Mouse (Mus musculus) testis, adult 2 months (tissue): Measurements from ENCODE around the gene Stk35. TPM values are rescaled to one million over a fixed set of nuclear protein-coding genes. Genes with fewer than 3 reads are reported as not detected.

Experiments used
- H3K27ac ChIP-seq: fragments of 200-500 bp; 2 replicates; pipeline ENCODE4 v1.5.1; 2012; ENCODE audit warnings: low read depth, low read length; ENCODE audit not compliant: control insufficient read depth, insufficient read depth
- H3K27me3 ChIP-seq: fragments of 200-500 bp; 2 replicates; pipeline ENCODE4 v1.6.1; 2012; ENCODE audit warnings: mild to moderate bottlenecking, low read length, moderate library complexity; ENCODE audit not compliant: control insufficient read depth, insufficient read depth
- H3K36me3 ChIP-seq: fragments of 200-500 bp; 2 replicates; pipeline ENCODE4 v1.6.1; 2012; ENCODE audit warnings: mild to moderate bottlenecking, low read length; ENCODE audit not compliant: control insufficient read depth, insufficient read depth
- H3K4me1 ChIP-seq: fragments of 200-500 bp; 2 replicates; pipeline ENCODE4 v1.6.1; 2012; ENCODE audit warnings: low read length; ENCODE audit not compliant: control insufficient read depth, insufficient read depth
- H3K4me3 ChIP-seq: fragments of 200-500 bp; 2 replicates; pipeline ENCODE4 v1.5.1; 2012; ENCODE audit warnings: low read depth, mild to moderate bottlenecking, low read length, moderate library complexity, mixed read lengths; ENCODE audit not compliant: control insufficient read depth
- CTCF ChIP-seq: fragments of 200-500 bp; IDR thresholded peaks from 2 replicates; pipeline ENCODE4 v1.5.1; 2012; ENCODE audit warnings: low read depth, mild to moderate bottlenecking, inconsistent platforms, low read length, moderate library complexity; ENCODE audit not compliant: control insufficient read depth, insufficient read depth, insufficient replicate concordance
- POLR2A ChIP-seq: fragments of 200-500 bp; IDR thresholded peaks from 2 replicates; pipeline ENCODE4 v1.6.1; 2012; ENCODE audit warnings: low read depth, mild to moderate bottlenecking, inconsistent platforms, low read length, moderate library complexity; ENCODE audit not compliant: control insufficient read depth
- polyA plus RNA-seq: library from polyadenylated mRNA; depleted of rRNA; stranded (reverse); fragments of >200 nt; gene quantifications from 2 replicates; pipeline ENCODE4 v1.2.3, GENCODE M21; 2012; rRNA removed

The Stk35 gene
- polyA plus RNA-seq, 1 experiment, result 130 TPM

DNA sequence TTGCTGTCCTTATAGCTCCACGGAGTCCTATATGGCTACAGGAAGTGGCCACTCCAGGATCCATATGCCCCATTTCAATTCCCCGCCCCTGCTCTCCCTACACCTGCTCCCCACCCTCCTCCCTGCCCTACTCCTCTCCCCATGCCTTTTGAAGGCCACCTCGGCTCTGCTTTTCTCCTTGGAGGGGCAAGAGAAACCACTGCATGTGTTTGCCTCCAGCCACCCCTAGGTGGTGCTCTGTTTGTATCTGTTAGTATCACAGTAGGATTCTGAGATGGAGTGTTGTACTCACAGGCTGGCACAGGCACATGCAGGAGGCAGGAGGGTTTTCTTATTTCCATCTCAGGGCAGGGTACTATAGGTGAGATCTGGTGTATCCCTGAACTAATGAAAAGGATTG, 79.5 kb downstream of the Stk35 start:
- TF ChIP-seq CTCF, result peak; percentile 36; the same call in 1 of the 2 replicates
- TF ChIP-seq POLR2A, result no peak

DNA sequence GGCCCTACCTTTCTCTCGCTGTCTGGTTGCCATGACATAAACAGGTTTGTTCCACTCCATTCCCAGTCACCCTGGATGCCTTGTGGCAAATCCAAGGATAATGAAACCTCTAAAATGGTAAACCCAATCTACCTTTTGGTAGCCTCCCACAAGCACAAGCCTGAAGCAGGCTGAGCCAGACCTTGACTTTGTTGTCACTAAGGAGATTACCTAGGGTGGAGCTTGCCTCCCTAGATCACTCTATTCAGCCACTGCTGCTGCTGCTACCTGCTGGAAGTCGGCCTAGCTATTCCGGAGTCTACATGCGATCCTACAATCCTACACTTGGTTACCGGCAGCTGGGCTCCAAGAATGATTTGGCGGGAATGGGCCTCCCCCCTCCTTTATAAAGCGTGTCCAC, 79.9 kb downstream of the Stk35 start:
- peaks cover 4% of the 10 kb centered on the region for H3K4me1 ChIP-seq
- H3K27me3 ChIP-seq, result no peaks in the 10 kb centered on the region
- H3K4me3 ChIP-seq, result no peak overlapping the region
- H3K27ac ChIP-seq, result no peak overlapping the region
- TF ChIP-seq CTCF (no peak), POLR2A (no peak)
- H3K36me3 ChIP-seq, result no peaks in the 10 kb centered on the region

More for the DNA sequence above, 79.5 kb downstream of the Stk35 start:
- Histone ChIP-seq H3K27me3 (no peaks in the 10 kb centered on the region), H3K4me3 (no peak overlapping the region), H3K4me1 (peaks cover 4% of the 10 kb centered on the region), H3K27ac (no peak overlapping the region), H3K36me3 (no peaks in the 10 kb centered on the region)

DNA sequence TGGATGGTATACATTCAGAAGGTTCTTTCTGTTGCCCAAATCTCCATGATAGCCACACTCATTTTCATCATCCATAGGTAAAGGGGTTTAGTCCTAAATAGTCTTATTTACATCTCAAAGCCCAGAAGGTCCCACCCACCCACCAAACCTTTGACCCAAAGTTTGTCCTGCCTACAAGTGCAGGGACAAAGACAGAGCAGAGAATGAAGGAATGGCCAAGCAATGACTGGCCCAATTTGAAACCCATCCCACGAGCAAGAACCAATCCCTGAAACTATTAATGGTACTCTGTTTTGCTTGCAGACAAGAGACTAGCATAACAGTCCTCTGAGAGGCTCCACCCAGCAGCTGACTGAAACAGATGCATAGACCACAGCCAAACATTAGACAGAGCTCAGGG, 81.6 kb downstream of the Stk35 start:
- Histone ChIP-seq H3K4me1 (peaks cover 4% of the 10 kb centered on the region), H3K4me3 (no peak overlapping the region), H3K27me3 (no peaks in the 10 kb centered on the region), H3K36me3 (no peaks in the 10 kb centered on the region), H3K27ac (no peak overlapping the region)
- TF ChIP-seq CTCF (no peak), POLR2A (no peak)

Other genes with a start within 250 kb of the Stk35 start
- 3.1 and 3.3 TPM in 2 replicates for gene Sirpa, start 207.7 kb upstream of the Stk35 start, polyA plus RNA-seq
- not detected in 2 replicates for gene Pdyn, start 100.7 kb upstream of the Stk35 start, polyA plus RNA-seq
- gene Tgm3, start 211.8 kb downstream of the Stk35 start, polyA plus RNA-seq, result 1.0 TPM in 2 replicates